Mouse (Mus musculus) regulatory T cell (primary cell): Measurements from ENCODE around the gene Lmo1.

ENCODE experiments used
- in situ Hi-C: fragments of 300-600 bp; cut with MboI, MseI; formaldehyde crosslinking; loops from one replicate; pipeline ENCODE4 v1.15.1; 2025; ENCODE audit warnings: high pct_unique_total_duplicates

Lmo1 gene

DNA sequence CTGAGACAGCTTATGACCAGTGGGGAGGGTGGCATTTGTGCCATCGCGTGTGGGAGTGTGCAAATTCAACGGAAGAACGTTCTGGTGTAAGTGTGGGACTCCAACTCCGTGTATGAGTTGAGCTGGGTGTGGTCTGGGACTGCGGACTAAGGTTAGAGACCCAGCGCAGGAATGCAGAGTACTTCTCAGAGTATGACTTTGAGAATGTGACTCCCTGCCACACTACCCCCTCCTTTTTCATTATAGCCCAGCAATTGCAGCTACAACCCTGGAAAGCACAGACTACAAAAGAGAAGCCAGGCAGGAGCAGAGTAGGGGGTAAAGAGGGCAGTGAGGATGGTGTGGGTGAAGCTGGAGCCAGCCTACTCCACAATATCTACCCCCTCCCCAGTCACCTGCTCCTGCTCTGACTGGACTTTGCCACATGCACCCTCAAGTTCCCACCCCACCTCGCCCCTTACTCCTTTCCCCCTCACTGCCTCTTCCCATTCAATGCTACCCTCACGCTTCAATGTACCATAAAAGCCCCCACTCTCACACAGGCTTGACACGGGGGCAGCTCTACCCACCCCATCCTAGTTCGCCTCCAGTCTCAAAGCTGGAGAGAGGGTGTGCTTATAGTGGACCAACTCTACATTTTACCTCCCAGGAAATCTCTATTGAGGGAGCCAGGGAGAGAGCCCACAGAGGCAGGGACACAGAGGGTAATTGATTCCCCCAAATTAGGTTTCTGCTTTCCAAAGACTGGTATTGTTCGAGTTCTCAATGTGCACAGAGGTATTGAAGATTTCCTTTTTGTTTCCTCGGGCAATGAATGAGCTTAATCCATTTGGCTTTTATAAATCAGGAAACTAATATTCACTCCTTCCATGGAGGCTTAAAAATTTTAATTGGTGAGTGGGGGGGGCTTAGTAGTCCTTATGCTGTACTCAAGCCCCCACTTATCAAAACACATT lies 941 bp upstream of the Lmo1 start:
- in situ Hi-C loops: no loop called here

DNA sequence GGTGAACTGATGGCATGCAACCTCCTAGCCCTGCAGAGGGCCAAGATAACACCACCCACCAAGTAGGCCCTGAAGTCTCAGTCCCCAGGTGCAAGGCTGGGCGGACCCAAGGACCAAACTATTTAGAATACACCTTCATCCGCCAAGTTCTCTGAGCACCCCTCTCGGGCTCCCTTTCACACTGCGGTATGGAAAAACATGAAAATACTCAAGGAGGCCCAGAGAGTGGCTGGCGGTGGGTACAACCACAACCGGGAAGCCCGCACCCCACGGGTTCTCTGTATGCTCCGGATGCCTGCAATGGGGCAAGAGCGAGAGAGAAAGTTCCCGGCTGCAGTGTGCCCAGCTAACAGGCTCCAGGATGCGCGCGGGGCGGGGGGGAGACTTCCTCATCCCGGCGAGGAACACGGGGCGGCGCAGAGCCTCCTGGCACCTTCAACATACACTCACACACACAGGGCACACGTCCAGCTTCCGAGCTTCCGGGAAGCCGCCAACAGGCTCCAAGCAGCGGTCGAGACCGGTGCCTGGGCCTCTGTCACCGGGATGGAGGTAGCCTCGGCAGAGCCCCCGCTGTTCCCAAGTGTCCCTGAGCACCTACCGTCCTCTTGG lies 564 bp downstream of the Lmo1 start:
- in situ Hi-C loops: no loop called here

DNA sequence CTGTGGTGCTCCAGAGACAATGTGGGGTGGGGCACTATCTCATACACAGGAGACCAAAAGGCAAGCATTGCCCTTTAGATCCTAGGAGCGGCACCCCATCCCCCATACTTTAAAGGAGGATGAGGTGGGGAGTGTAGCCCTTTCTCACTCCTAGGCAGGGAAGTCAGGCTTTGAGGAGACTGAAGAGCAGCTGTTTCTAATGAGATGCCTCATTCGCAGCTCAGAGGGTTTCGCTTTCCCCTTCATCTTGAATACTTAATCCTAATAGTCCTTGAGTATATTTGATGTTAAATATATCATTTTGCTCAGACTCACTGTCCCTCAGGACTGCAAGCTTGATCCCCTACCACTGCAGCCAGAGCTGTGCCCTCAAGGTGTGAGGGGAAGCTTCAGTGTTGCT lies 3.1 kb downstream of the Lmo1 start:
- in situ Hi-C loops: no loop called here

DNA sequence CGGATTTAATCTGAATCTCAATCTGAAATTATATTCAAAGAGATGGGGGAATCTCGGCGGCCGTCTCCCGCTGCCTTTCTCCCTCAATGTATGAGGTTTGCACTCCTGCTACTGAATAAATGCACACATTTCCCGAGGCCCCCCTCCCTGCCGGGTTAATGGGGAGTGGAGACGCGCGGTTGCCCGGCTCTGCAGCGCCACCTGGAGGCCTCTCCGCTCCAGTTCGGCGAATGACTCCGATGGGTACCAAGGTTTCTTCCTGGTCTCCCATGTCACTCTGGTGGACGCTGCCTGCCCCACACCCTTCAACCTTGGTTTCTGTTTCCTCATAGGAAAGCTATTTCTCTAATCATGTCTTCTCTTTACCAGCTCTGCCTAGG lies 4.6 kb downstream of the Lmo1 start:
- in situ Hi-C loops: no loop called here

DNA sequence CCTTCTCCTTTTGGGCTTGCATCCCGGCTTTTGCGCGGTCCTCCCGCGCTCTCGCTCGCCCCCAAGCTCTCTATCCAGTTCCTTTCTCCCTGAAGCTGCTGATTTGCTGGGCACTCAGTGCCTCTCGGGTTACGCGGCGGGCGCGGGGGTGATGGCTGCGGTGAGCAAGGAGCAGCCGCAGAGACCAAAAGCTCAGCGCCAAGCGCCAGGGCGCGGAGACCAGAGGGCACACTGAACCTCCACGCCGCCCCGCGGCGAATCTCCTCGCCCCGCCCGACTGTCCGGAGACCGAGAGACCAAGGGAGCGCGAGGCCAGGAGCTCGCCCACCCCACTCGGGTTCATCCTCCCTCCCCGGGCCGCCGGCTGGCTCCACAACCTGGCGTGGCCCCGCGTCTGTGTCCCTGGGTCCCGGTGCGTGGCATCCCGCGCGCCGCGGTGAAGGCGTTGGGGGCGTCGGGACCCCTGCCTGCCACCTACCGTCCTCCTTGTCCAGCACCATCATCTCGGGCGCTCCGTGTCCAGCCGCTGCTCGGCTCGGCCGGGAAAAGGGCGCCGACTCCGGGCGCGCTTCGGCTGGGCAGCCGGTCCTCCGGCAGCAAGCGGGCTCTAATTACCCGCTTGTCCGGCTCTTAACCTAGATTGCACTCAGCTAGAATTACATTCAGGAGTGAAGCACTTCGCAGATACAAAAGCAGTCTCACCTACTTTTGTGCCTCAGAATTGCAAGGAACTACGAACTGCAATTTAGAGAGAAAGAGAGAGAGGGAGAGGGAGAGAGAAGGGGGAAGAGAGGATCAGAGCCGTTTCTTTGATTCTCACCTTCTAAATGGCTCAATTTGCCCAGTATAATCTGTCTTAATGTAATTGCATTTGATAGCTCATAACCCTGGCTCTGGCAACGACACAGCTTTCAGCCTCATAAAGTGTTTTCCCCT lies 5.2 kb downstream of the Lmo1 start:
- in situ Hi-C loops: no loop called here

DNA sequence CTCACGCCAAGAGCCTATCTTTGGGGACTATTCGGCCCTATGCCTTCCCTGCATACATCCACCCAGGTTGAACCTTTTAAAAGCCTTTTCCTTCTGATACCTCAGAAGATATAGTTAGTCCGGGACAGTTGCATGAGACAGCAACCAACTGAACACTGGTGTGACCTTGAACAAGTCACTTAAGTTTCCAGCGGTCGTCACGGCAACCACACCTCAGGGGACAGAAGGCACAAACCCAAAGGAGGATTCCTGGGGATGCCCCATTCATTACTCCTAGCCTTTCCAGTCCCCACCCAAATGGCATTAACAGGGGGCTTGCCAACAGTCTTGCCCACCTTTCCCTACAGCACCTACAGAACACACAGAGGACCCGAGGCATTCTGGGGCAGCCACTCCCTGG lies 6.3 kb downstream of the Lmo1 start:
- in situ Hi-C loops: no loop called here

DNA sequence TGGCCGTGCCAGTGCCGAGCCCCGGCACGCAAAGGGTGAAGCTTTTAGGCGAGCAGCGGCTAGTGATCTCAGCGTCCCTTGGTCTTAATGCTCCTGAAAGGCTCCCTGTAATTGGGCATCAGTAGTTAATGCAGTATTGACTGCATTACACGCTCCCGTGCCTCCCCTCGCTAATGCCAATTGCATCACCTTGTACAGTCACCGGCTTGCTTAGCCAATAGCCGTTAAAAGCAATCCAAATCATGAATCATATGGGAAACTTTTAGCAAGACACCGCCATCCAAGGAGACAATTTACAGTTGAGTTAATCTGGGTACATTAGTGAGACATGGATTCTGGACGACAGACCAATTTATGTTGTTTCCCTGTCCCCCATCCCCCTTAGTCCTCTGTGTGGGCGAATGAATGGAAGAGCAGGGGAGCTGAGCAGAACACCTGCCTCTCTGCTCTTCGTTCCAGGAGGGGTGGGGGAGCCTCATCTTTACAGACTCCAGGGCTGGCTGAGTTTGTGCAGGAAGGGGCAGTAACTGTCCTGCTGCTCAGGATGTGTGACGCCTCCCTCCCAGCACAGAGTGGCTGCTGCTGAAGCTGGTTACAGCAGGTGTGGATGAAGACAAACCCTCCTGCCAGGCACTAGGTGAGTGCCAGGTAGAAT lies 8.9 kb downstream of the Lmo1 start:
- in situ Hi-C loops: no loop called here

DNA sequence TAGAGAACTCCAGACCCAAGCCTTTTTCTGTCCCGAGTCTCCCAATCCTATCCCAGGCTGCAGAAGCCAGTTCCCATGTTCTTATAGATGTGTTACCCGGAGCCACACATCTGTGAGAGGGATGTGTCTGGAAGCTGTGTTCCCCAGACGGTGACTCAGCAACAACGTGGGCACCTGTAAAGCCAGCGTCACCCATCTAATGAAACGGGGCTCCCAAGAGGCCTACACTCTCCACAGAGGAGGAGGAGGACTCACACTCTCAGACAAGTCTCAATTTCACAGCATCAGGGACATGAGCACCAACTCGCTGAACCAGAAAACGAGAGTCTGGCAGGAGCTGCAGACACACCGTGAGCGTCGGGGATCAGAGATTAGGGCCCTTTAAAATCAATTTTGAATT lies 20.7 kb downstream of the Lmo1 start:
- in situ Hi-C loops: no loop called here

DNA sequence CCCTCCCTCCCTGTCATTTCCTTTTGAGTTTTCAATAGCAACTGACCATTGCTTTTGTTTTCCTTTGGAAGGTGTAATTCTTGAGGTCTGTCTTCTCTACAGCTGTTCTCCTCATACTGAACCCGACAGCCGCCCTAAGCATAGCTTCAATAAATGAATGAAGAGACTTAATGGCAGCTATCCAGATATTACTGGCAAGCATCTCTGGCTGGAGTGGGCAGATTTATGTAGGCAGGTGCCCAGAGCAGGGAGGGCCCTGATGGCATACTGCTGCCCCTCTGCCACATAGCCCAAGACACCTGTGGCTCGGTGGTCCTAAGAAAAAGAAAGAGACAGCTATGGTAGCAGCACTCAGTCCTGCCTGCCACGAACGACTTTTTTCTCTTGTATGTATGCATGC lies 21.5 kb downstream of the Lmo1 start:
- in situ Hi-C loops: no loop called here

DNA sequence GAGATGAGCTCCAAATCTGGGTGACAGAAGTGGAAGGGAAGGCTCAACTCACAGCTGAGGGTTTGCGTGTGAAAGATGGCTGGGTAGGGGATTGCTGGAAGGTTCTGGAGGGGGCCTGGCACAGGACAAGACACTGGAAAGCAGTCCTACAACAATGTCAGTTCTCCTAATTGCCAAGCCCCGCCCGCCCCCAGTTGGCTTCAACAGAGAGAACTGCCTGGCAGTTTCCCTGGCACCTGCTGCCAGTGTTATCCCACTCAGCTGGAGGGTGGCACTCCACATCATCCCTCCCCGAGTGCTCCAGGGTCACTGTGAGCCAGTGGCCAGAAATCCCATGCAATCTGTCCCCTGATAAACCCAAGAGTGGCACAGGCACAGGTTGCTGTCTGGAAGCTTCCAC lies 23.9 kb downstream of the Lmo1 start:
- in situ Hi-C loops: no loop called here

DNA sequence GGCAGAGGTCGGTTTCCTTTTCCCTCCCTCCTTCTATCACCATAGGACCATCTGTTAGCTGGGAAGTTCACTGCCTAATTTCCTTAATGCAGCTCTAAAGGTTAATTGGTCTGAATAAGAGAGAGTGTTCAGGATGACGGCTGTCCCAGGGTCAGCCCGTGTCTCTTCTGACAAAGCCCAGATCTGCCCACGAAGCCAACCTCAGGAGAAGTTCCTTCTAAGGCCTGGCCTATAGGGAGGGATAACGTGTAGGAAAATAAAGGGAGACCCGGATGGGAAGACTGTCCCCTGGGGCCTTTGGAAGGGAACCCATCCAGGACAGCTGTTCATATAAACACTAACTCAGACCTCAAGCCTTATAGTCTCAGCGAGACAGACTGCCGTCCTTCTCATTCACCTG lies 29.8 kb downstream of the Lmo1 start:
- in situ Hi-C loops: no loop called here

DNA sequence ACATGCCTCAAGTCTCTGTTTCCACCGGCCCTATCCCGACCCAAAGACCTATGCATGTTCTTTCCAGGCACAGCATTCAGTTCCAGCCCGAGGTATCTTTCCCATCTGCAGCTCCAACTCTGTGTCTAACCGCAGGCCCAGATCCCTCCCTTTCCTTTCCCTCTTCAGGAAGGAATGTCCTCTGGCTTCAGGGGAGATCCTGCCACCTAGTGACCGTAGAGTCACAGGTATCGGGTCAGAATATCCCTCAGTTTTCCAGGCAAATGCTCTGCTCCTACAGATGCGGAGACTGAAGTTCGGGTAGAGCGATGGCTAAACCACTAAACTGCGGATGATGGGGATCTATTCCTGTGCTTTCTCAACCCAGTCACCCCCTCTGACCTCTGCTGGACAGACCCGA lies 30.3 kb downstream of the Lmo1 start:
- in situ Hi-C loops: loop anchor here (5.0 kb wide), 1 partner anchor 283 kb away; no protein-coding TSS in a partner anchor

DNA sequence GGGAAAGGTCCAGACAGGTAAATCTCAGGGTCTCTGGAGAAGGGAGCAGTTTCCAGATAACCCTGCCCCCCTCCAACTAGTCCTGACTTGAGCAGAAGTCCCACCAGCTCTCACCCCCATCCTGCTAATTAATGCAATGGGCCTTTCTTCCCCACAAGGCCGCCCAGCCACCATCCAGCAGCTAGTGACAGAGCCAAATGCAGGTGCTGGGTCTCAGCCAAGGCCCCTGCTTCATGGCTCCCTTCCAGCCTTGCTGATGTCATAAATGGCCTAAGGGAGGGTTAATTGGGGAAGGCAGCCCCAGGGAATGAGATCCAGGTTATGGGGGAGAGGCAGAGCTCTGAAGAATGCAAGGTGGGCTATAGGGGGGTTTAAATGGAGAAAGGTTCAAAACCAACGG lies 32.4 kb downstream of the Lmo1 start:
- in situ Hi-C loops: loop anchor here (5.0 kb wide), 1 partner anchor 285 kb away; no protein-coding TSS in a partner anchor

DNA sequence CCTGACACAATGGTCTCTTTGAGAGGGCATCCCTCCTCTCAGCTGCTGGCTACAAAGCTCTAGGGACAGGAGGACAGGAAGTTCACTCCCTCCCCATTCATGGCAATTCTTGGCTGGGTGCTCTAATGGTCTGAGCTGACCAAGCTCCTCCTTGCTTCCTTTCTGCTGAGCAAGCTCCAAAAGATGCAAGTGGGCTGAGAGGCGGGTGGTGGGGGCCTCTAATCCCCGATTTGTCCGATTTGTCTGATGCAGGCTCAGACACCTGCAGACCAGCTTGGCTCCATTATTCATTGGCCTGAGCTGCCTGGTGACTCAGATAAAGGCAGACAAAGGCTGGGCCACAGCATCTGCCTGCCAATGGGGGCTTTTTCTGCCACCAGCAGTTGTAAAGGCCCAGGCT lies 33.3 kb downstream of the Lmo1 start:
- in situ Hi-C loops: loop anchor here (5.0 kb wide), 1 partner anchor 286 kb away; no protein-coding TSS in a partner anchor

DNA sequence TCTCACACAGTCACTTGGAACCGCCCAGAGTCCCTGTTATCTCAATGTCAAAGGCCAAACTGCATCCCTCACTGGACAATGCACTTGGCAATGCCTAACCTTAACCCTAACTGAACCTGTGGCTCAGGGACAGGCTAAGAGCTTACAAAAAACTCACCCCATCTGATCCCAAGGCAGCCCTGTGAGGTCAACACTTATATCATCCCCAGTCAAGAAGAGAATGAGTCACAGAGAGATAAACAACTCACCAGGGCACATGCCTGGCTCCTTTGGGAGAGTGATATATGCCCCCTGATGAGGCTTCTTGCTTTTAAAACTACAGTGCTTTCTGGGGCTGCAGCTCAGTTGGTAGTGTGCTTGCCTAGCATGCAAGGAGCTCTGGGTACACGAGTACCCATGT lies 34.0 kb downstream of the Lmo1 start:
- in situ Hi-C loops: loop anchor here (5.0 kb wide), 1 partner anchor 286 kb away; no protein-coding TSS in a partner anchor

DNA sequence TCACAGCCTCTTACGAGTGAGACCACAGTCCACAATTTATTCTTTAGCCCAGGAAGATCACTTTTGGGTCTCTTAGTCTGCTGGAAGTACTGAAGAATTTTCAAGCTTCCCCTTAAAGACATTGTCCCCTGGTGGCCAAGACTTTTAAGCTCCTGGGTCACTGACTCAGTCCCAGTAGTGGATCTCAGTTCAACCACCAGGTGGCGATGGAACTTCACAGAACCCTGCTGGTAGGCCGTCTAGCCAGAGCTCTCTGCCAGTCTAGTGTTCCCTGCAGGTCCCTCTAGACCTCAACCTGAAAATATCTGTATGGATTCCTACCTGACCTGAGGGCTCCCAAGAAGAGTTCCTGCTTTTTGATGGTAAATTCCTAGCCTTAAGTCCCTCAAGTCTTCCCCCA lies 35.6 kb downstream of the Lmo1 start:
- in situ Hi-C loops: loop anchor here (5.0 kb wide), 1 partner anchor 78 kb away; no protein-coding TSS in a partner anchor

DNA sequence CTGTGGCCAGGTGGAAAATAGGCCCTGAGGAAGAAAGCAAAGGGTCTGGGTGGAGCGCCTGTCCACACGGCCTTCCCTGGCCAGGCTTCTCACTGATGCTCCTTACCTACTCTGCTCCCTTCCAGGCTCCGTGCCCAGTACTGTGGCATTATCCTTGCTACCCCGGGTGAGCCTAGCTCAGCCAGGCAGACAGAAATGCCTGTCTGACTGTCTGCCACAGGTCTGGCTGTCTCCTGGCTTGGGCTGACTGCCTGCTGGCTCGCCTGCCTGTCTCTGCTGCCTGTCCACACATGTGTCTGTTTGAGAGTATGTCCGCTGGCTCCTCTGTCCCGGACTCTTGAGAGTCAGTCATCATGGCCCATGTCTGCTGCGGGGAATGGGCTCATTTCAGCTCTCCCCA lies 37.6 kb downstream of the Lmo1 start:
- in situ Hi-C loops: loop anchor here (5.0 kb wide), 1 partner anchor 80 kb away; no protein-coding TSS in a partner anchor

DNA sequence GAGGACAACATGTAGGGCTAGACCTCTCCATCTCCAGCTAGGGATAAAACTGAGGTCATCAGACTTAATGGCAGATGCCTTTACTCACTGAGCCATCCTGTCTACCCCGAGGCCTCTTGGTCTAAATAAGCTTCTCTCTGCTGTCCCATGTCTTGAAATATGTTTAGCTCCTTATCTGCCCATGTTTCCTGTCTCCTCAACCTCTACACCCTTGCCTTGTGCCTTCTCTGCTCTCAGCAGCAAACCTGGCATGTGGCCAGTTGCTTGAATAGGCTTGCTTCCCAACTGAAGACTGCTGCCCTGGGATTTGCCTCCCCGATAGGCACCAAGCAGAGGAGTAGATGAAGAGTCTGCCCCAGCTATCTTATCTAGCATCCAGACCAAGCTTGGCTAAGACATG lies 43.4 kb downstream of the Lmo1 start:
- in situ Hi-C loops: no loop called here

DNA sequence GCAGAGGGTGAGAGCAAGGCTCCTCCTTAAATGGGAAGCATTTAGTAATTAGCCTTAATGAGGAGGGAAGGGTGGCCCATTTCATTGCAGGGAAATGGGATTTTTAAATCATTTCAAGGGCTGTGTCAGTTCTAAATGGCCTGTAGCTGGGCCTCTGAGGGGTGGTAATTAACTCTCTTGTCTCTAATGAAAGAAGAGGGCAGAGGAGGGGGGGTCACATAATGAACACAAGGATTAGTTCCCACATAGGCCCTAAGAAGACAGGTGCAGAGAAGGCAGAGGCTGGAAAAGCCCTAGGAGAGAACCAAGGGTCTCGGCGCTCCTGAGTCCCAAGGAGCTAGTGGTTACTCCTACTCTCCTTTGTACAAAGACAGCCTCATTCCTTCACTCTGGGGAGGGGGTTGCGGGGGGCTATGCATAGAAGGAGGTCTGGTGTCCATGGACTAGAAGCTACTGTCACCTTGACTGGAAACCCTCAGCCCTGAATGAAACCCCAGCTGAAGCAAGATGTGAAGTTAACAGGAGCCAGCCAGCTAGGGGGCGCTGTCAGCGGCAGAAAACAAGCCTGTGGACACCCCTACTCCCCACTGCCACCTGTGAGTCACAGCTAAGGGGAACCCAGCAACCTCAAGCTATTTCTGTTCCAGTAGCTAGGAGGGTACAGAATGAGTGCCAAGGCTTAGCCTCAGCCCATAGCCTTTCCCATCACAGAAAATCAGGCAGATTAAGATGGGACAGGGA lies 44.9 kb downstream of the Lmo1 start:
- in situ Hi-C loops: no loop called here

DNA sequence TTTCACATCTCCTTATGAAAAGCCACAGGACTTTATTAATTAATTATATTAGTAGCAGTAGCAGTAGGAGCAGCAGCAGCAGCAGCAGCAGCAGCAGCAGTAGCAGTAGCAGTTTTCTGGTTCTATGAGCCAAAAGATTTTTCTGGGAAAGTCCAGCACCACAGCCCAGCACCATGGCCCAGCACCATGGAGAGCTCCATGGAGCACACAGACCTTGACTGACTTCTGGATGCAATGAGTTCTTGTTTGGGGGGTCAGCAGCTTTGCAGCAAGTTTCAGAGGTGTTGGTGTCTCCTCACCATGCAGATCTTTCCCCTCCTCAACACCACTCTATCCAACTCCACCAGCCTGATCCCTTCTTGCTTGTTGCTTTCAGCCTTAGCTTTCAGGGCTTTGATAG lies 45.6 kb downstream of the Lmo1 start:
- in situ Hi-C loops: no loop called here
